Mouse (Mus musculus) brain, embryonic 14.5 days (tissue): ENCODE results near the gene Dpf3.

Source experiments
- CTCF ChIP-seq: fragments of 200-500 bp; IDR thresholded peaks from 2 replicates; pipeline ENCODE4 v1.5.1; 2012; ENCODE audit warnings: inconsistent platforms, mild to moderate bottlenecking, moderate library complexity, borderline replicate concordance; ENCODE audit not compliant: insufficient read depth, insufficient read length; ENCODE audit errors: extremely low read depth
- POLR2A ChIP-seq: fragments of 200-500 bp; IDR thresholded peaks from 2 replicates; pipeline ENCODE4 v1.6.1; 2012; ENCODE audit warnings: mild to moderate bottlenecking, inconsistent platforms, borderline replicate concordance; ENCODE audit not compliant: poor library complexity, insufficient read depth, insufficient read length, severe bottlenecking; ENCODE audit errors: extremely low read depth

- no peak for TF ChIP-seq CTCF
- TF ChIP-seq POLR2A = no peak
These were observed 75.6 kb downstream of the Dpf3 start for GRCm38 (mm10) chr12:83411721-83412521.
